Mouse (Mus musculus) Patski (cell line): ENCODE measurements around the gene Brpf1. TPM values are rescaled to one million over a fixed set of nuclear protein-coding genes. Genes with fewer than 3 reads are reported as not detected.
A peak's percentile ranks its signal among the peaks of the same experiment; 100 is the strongest.
"Not testable (repeated sequence)": the region's sequence is repeated elsewhere in the genome, so short reads cannot be mapped to it uniquely, and the experiment has no call there.

Experiments
- ATAC-seq: fragments of 100-300 bp; one replicate; pipeline ENCODE4 v1.8.0; 2021
- CTCF ChIA-PET: fragments of 350-600 bp; sonication (Branson Sonifier 250); formaldehyde crosslinking; loops from one replicate; lab custom pipeline; 2022; ENCODE audit warnings: inconsistent platforms; lab: Charles Lee
- POLR2A ChIA-PET: fragments of 350-600 bp; sonication (Branson Sonifier 250); formaldehyde crosslinking; loops from one replicate; lab custom pipeline; 2022; ENCODE audit warnings: antibody characterized with exemption, inconsistent platforms; lab: Charles Lee
- DNase-seq: peaks from one replicate; pipeline ENCODE4 v3.0.0-alpha.2; 2011; ENCODE audit warnings: low read depth, low spot score
- H3K27me3 ChIP-seq: fragments of 371-371 bp; one replicate; pipeline ENCODE4 v1.5.1; 2021
- CTCF ChIP-seq: fragments of 100-300 bp; IDR thresholded peaks from one replicate; pipeline ENCODE4 v1.5.1; 2021
- in situ Hi-C: fragments of 300-500 bp; cut with MboI; formaldehyde crosslinking; loops from 3 replicates; pipeline ENCODE4 v1.11.1; 2018; ENCODE audit warnings: low pct_unique_long_range_greater_than_20kb, mixed read lengths
- polyA plus RNA-seq: library from polyadenylated mRNA; unstranded; gene quantifications from one replicate; pipeline ENCODE4 v1.2.3, GENCODE M21; 2021

Gene Brpf1
- polyA plus RNA-seq, 1 experiment from 2014 or later = 29.4 TPM

DNA sequence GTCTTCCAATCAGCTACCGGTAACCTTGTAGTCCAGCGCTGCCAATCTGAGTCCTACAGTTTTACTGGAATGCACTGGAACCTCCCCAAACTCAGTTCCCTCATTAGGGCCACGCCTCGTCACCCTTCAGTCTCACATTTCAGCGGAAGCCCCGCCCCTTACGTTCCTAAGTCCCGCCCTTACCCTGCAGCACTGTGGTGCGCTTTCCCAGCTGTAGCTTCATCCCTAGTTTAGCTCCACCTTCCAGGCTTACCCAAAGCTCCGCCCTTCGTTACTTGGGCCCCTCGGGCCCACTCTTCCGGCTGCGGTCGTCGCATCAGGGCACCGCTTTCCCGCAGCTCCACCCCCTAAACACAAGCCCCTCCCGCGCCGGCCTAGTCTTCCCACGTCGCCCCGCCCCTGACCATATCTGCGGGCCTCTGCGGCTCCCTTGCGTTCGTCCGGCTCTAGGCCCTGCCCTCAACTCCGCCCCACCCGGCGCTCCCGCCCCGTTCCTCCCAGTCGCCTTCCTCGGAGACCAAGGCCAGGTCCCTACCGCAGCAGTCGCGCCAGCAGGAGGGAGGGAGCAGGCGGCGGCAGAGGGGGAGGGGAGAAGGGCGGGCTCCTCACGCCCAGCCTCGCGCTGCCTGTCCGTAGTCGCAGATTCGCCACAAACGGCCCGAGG is 483 bp upstream of the Brpf1 start:
- peak; percentile 96 for DNase-seq
- peak; percentile 95 for ATAC-seq
- POLR2A ChIA-PET = interaction anchor here (0.6 kb wide), 1 partner anchor 200 kb away, joined by 4 read pairs; no protein-coding TSS in a partner anchor
- no peaks in the 10 kb centered on the region for H3K27me3 ChIP-seq
- in situ Hi-C loops = loop anchor here (10.0 kb wide), 1 partner anchor 612 kb away; the partner anchor contains the start of gene Rad18
- no peak for TF ChIP-seq CTCF
- CTCF ChIA-PET = interaction anchor here (1.5 to 3.2 kb wide), 4 partner anchors 13 to 269 kb away, joined by 3 to 16 read pairs (median 5); no protein-coding TSS in a partner anchor

DNA sequence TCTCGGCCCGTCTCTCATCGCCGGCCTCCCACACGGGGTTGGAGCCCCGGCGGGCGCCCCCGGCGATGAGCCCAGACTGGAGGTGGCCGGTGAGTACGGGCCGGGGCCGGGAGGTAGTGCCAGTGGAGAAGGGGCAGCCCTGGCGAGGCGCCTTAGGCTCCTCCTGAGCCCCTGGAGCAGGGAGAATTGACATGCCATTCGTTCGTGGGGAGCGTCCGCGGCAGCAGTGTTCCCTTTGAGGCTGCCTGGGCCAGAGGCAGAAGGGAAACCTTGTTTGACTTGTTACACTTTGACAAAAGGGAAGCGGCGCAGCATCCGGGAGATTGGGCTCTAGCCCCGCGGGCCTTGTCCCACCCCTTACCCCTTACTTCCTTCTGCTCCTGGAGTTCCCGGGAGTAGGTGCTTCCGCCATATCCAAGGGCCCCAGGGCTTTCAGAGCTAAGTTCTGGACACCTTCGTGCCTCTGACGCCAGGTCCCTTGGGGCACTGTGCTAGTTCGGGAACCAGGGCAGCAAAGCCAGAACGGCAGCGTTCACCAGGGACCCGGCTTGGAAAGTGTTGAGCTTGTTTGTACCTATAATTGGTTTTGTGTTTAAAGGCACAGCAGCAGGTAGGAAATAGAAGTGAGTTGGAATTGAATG is 664 bp downstream of the Brpf1 start:
- no peaks in the 10 kb centered on the region for H3K27me3 ChIP-seq
- ChIA-PET POLR2A (interaction anchor here (0.6 to 0.9 kb wide), 2 partner anchors 19 to 201 kb away, joined by 4 read pairs; partner anchors contain the start of gene Ogg1), CTCF (interaction anchor here (0.9 to 2.4 kb wide), 4 partner anchors 10 to 269 kb away, joined by 3 to 7 read pairs (median 5); no protein-coding TSS in a partner anchor)
- TF ChIP-seq CTCF = no peak
- in situ Hi-C loops = loop anchor here (10.0 kb wide), 1 partner anchor 613 kb away; the partner anchor contains the start of gene Rad18
- DNase-seq (no peak), ATAC-seq (no peak)

- no peak for TF ChIP-seq CTCF
- ChIA-PET CTCF (interaction anchor here (0.9 to 2.4 kb wide), 4 partner anchors 9 to 270 kb away, joined by 3 to 7 read pairs (median 5); no protein-coding TSS in a partner anchor), POLR2A (interaction anchor here (0.7 to 0.9 kb wide), 2 partner anchors 19 to 128 kb away, joined by 3 to 4 read pairs; partner anchors contain the start of gene Ogg1)
- in situ Hi-C loops = loop anchor here (10.0 kb wide), 1 partner anchor 613 kb away; the partner anchor contains the start of gene Rad18
- ATAC-seq (no peak), DNase-seq (no peak)
- no peaks in the 10 kb centered on the region for H3K27me3 ChIP-seq
Measured at GRCm38 (mm10) chr6:113308141-113308540, 1.2 kb downstream of the Brpf1 start.

- CTCF ChIA-PET = interaction anchor here (1.2 to 2.1 kb wide), 2 partner anchors 9 to 278 kb away, joined by 4 to 9 read pairs; no protein-coding TSS in a partner anchor
- no peaks in the 10 kb centered on the region for H3K27me3 ChIP-seq
- POLR2A ChIA-PET = interaction anchor here (1.0 kb wide), 2 partner anchors 15 to 28 kb away, joined by 3 read pairs; partner anchors contain the start of gene Camk1
- ATAC-seq (no peak), DNase-seq (no peak)
- in situ Hi-C loops = no loop called here
- TF ChIP-seq CTCF = no peak
Measured at GRCm38 (mm10) chr6:113315972-113316371, 9.0 kb downstream of the Brpf1 start.

GRCm38 (mm10) chr6:113326533-113327315 is 19.8 kb downstream of the Brpf1 start, which contains the start of gene Ogg1:
Ogg1 (plus strand) TSS chr6:113326972.
- DNase-seq (peak; percentile 93), ATAC-seq (peak; percentile 96)
- POLR2A ChIA-PET = interaction anchor here (1.2 to 1.7 kb wide), 3 partner anchors 16 to 38 kb away, joined by 4 read pairs; no protein-coding TSS in a partner anchor
- no peak for TF ChIP-seq CTCF
- CTCF ChIA-PET = no interaction called here
- no peaks in the 10 kb centered on the region for H3K27me3 ChIP-seq
- in situ Hi-C loops = no loop called here

DNA sequence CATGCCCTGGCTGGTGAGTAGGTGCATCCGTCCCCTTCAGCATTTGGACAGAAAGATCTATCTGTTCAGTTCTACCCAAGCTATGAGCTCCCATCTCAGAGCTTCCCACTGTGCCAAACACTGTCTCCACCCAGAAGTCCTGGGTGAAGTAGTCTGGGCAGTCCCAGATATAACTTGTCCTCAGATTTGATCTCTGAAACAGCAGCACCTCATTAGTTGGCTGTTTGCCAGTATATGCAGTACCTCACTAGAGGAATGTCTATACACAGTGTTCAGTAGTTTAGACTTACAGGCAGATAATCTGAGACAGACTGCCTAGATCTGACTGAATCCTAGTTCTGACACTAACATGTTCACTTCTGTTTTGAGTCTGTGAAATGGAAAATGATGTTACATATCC is 22.5 kb downstream of the Brpf1 start:
- no peak for TF ChIP-seq CTCF
- in situ Hi-C loops = no loop called here
- ChIA-PET POLR2A (no interaction called here), CTCF (interaction anchor here (1.7 kb wide), 1 partner anchor 11 kb away, joined by 3 read pairs; no protein-coding TSS in a partner anchor)
- ATAC-seq (no peak), DNase-seq (no peak)
- H3K27me3 ChIP-seq = no peaks in the 10 kb centered on the region

DNA sequence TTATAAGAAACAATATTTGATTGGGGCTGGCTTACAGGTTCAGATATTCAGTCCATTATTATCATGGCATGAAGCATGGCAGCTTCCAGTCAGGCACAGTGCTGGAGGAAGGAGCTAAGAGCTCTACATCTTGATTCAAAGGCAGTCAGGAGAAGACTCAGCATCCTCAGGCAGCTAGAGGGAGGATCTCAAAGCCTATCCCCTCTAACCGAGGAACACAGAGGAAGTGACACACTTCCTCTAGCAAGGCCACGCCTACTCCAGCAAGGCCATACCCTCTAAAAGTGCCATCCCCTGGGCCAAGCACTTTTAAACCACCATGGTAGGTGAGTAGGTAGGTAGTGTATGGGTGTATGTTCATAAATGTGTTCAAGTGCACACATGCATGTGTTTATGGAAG is 23.6 kb downstream of the Brpf1 start:
- ChIA-PET CTCF (interaction anchor here (1.7 kb wide), 1 partner anchor 10 kb away, joined by 3 read pairs; no protein-coding TSS in a partner anchor), POLR2A (no interaction called here)
- ATAC-seq = no peak
- no peak for TF ChIP-seq CTCF
- no peaks in the 10 kb centered on the region for H3K27me3 ChIP-seq
- in situ Hi-C loops = no loop called here
- DNase-seq = no peak

DNA sequence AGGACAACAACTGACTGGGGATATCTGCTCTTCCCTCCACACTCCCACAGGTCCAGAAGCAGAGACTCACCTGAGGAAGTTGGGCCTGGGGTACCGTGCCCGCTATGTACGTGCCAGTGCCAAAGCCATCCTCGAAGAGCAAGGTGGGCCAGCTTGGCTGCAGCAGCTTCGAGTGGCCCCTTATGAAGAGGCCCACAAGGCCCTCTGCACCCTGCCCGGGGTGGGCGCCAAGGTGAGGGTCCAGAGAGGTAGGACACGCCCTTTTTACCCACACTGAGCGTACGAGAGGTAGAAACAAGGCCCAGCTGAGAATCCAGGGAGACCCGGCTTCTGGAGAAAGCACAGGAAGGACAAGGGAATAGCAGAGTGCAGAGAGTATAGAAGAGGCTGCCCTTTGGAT is 24.8 kb downstream of the Brpf1 start:
- no peak for TF ChIP-seq CTCF
- DNase-seq (no peak), ATAC-seq (no peak)
- in situ Hi-C loops = no loop called here
- ChIA-PET POLR2A (interaction anchor here (1.1 kb wide), 2 partner anchors 12 to 15 kb away, joined by 3 read pairs; partner anchors contain the start of gene Camk1), CTCF (no interaction called here)
- H3K27me3 ChIP-seq = no peaks in the 10 kb centered on the region

GRCm38 (mm10) chr6:113332734-113333133 is 25.8 kb downstream of the Brpf1 start:
- POLR2A ChIA-PET, in situ Hi-C loops, H3K27me3 ChIP-seq, ATAC-seq, DNase-seq: not testable (repeated sequence)
- CTCF ChIA-PET = interaction anchor here (1.8 kb wide), 1 partner anchor 12 kb away, joined by 4 read pairs; no protein-coding TSS in a partner anchor
